Mouse (Mus musculus) forebrain, embryonic 11.5 days (tissue): ENCODE measurements around the gene Wdr6. TPM values are rescaled to one million over a fixed set of nuclear protein-coding genes. Genes with fewer than 3 reads are reported as not detected.
A peak's percentile ranks its signal among the peaks of the same experiment; 100 is the strongest.

Experiments used
- microRNA counts: library from miRNA; unstranded; fragments of <30 nt; microRNA quantifications from one replicate; lab custom pipeline; 2015
- microRNA-seq: library from miRNA; unstranded; fragments of <30 nt; microRNA quantifications from one replicate; pipeline ENCODE4, GENCODE M21; 2016; ENCODE audit not compliant: insufficient number of aligned reads
- polyA plus RNA-seq: library from polyadenylated mRNA; unstranded; fragments of >200 nt; fragmentation: Nextera tagmentation; extraction: Ambion mirVana; gene quantifications from 2 replicates; pipeline ENCODE4 v1.2.1, GENCODE M21; 2014

Gene Wdr6
- polyA plus RNA-seq, 1 experiment from 2014 or later, result 196 TPM

MicroRNA genes within 50 kb of the gene (microRNA counts, 519-probe panel; counts per million panel counts)
- microRNA mmu-miR-191 (lab: Ali Mortazavi, UCI) (5,001 counts per million, percentile 55 among the panel's probes with 10 or more counts), microRNA mmu-miR-425 (lab: Ali Mortazavi, UCI) (3,691 counts per million, percentile 22 among the panel's probes with 10 or more counts)

Small RNA genes within 50 kb of the gene (microRNA-seq; reads per million reads assigned to microRNA genes)
- gene Gm24083, result not detected
- not detected for gene Mir191
- 2,317 reads per million, percentile 77 among the genes with 10 or more reads in this experiment for gene Mir425

Other genes starting within 250 kb of the Wdr6 start
- gene Gpx1, start 239.8 kb downstream of the Wdr6 start, polyA plus RNA-seq, result 740 and 778 TPM in 2 replicates
- gene Usp4, start 230.9 kb downstream of the Wdr6 start, polyA plus RNA-seq, result 131 and 138 TPM in 2 replicates
- gene 1700102P08Rik, start 185.9 kb downstream of the Wdr6 start, polyA plus RNA-seq, result 0.80 and 1.3 TPM in 2 replicates
- gene Ccdc36, start 150.3 kb downstream of the Wdr6 start, polyA plus RNA-seq, result 0.69 and 0.89 TPM in 2 replicates
- gene BC048562, start 142.3 kb downstream of the Wdr6 start, polyA plus RNA-seq, result not detected in 2 replicates
- 42.5 and 45.2 TPM in 2 replicates for gene Ccdc71, start 118.2 kb downstream of the Wdr6 start, polyA plus RNA-seq
- gene Klhdc8b, start 117.2 kb downstream of the Wdr6 start, polyA plus RNA-seq, result 49.5 and 53.9 TPM in 2 replicates
- gene Lamb2, start 99.0 kb downstream of the Wdr6 start, polyA plus RNA-seq, result 31.8 and 40.9 TPM in 2 replicates
- 84.0 and 90.0 TPM in 2 replicates for gene Usp19, start 88.1 kb downstream of the Wdr6 start, polyA plus RNA-seq
- gene Qars, start 71.0 kb downstream of the Wdr6 start, polyA plus RNA-seq, result 107 and 116 TPM in 2 replicates
- 174 and 183 TPM in 2 replicates for gene Qrich1, start 61.9 kb downstream of the Wdr6 start, polyA plus RNA-seq
- gene Impdh2, start 18.5 kb downstream of the Wdr6 start, polyA plus RNA-seq, result 197 and 199 TPM in 2 replicates
- 50.1 and 53.2 TPM in 2 replicates for gene Ndufaf3, start 11.3 kb downstream of the Wdr6 start, polyA plus RNA-seq
- 176 and 195 TPM in 2 replicates for gene Dalrd3, start 8.9 kb downstream of the Wdr6 start, polyA plus RNA-seq
- 11.9 and 12.6 TPM in 2 replicates for gene P4htm, start 18.9 kb upstream of the Wdr6 start, polyA plus RNA-seq
- 61.1 and 62.1 TPM in 2 replicates for gene Arih2, start 70.6 kb upstream of the Wdr6 start, polyA plus RNA-seq
- gene Slc25a20, start 83.3 kb upstream of the Wdr6 start, polyA plus RNA-seq, result 22.6 and 26.0 TPM in 2 replicates
- 54.1 and 56.8 TPM in 2 replicates for gene Prkar2a, start 110.6 kb upstream of the Wdr6 start, polyA plus RNA-seq
- 96.6 and 108 TPM in 2 replicates for gene Ip6k2, start 205.1 kb upstream of the Wdr6 start, polyA plus RNA-seq
- gene Nckipsd, start 229.6 kb upstream of the Wdr6 start, polyA plus RNA-seq, result 14.4 and 22.0 TPM in 2 replicates
- 6.9 and 9.4 TPM in 2 replicates for gene Celsr3, start 247.6 kb upstream of the Wdr6 start, polyA plus RNA-seq